In the genomic region with DNA sequence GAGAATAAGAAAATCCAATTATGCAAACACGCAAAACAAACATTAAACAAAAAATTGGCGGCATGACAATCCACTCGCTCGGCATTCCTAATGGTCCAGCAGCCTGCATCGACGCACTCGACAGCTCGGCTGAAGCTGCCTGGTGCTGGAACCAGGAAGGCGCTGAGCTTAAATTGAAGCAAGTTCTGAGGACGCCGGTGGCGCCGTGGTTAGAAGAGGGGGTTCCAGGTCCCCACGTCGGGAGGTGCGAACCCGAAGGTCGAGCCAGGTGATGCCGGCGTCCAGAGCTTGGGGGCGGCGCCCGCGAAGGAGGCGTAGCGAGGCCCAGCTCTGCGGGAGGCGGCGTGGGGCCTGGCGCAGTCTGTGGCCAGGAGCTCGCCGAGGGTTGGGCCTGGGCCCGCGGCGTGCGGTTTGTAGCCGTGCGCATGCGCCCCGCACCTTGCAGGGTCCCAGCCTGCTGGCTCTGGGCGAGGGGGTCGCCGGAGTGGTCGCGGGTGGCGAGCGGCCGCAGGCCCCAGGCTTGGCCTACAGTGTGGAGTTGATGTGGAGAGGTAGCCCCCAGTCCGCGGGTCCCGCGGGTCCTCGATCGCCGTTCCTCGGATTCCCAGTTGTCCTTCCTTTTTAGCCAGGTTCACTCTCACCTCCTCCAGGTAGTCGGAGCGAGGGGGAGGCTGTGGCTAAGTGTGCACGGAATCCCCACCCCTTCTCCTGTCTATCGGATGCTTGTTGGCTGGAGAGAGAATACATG, we compare ENCODE assay signal across 8 mouse cellular contexts. TPM values are rescaled to one million over a fixed set of nuclear protein-coding genes. Genes with fewer than 3 reads are reported as not detected.
A peak's percentile ranks its signal among the peaks of the same experiment; 100 is the strongest.
DNase-seq lines count a peak whose midpoint lies in the region; ATAC-seq and TF ChIP-seq lines count a peak whose summit lies in the region.

No protein-coding gene starts in this region.

- TF ChIP-seq POLR2A in ES-Bruce4 (IDR thresholded peaks at IDR 0.05; ENCODE audit: insufficient read depth, low read length): no peak
- TF ChIP-seq POLR2A in testis, adult 2 months (IDR thresholded peaks at IDR 0.05; ENCODE audit: control insufficient read depth, low read depth, low read length): peak; percentile 62; the same call in 1 of the 2 replicates

- WGBS in forebrain, embryonic 12.5 days: under 1% methylated on average over 60 of the region's 60 CpGs
- 0% methylated on average over 60 of the region's 60 CpGs for WGBS in heart, postnatal 0 days
- WGBS in liver, embryonic 15.5 days (ENCODE audit: insufficient replicate concordance): under 1% methylated on average over 59 of the region's 60 CpGs
- 0% methylated on average over 58 of the region's 60 CpGs for WGBS in neural tube, embryonic 11.5 days

- TF ChIP-seq CTCF in ES-Bruce4 (IDR thresholded peaks at IDR 0.05; ENCODE audit: low read depth, low read length): no peak
- no peak for TF ChIP-seq CTCF in heart, postnatal 0 days (IDR thresholded peaks at IDR 0.05; ENCODE audit: low read depth)
- TF ChIP-seq CTCF in testis, adult 2 months (IDR thresholded peaks at IDR 0.05; ENCODE audit: control insufficient read depth, insufficient read depth, insufficient replicate concordance, low read depth, low read length): 0 out of 2 replicates have a peak, but pooled peaks have one; percentile 6

- peaks cover 17% of the 10 kb centered on the region for H3K27me3 ChIP-seq in ES-Bruce4 (ENCODE audit: control insufficient read depth, insufficient read depth, low read length, poor library complexity, severe bottlenecking)
- peaks cover 23% of the 10 kb centered on the region for H3K27me3 ChIP-seq in forebrain, embryonic 12.5 days
- peaks cover 41% of the 10 kb centered on the region for H3K27me3 ChIP-seq in heart, postnatal 0 days (ENCODE audit: control insufficient read depth, insufficient read depth, low read length)
- peaks cover 41% of the 10 kb centered on the region for H3K27me3 ChIP-seq in liver, embryonic 15.5 days
- H3K27me3 ChIP-seq in neural tube, embryonic 11.5 days (ENCODE audit: control insufficient read depth, insufficient read depth, low read length): peaks cover 35% of the 10 kb centered on the region
- peaks cover 14% of the 10 kb centered on the region for H3K27me3 ChIP-seq in testis, adult 2 months (ENCODE audit: control insufficient read depth, insufficient read depth, low read length)

- DNase-seq in c-Kit-positive CD71-positive TER-119-positive erythroid progenitor cells, embryonic 14.5 days (ENCODE audit: low spot score): peak; percentile 56
- DNase-seq in heart, postnatal 0 days (ENCODE audit: low spot score): no peak
- DNase-seq in kidney, postnatal 4 days: peak; percentile 84 to 90
- peak; percentile 89 for DNase-seq in neural tube, embryonic 11.5 days (ENCODE audit: low spot score)

- peak overlapping the region; percentile 90 for H3K4me3 ChIP-seq in ES-Bruce4 (ENCODE audit: low read depth, low read length)
- peak overlapping the region; percentile 81 for H3K4me3 ChIP-seq in forebrain, embryonic 12.5 days (replicated peaks)
- peak overlapping the region; percentile 73 for H3K4me3 ChIP-seq in heart, postnatal 0 days (ENCODE audit: low read depth, low read length)
- H3K4me3 ChIP-seq in liver, embryonic 15.5 days (replicated peaks): peak overlapping the region; percentile 80
- peak overlapping the region; percentile 79 for H3K4me3 ChIP-seq in neural tube, embryonic 11.5 days (ENCODE audit: low read depth, low read length)
- peak overlapping the region; percentile 91 for H3K4me3 ChIP-seq in testis, adult 2 months (ENCODE audit: control insufficient read depth, low read depth, low read length)

- no peaks in the 10 kb centered on the region for H3K9me3 ChIP-seq in ES-Bruce4 (replicated peaks; ENCODE audit: control insufficient read depth, insufficient read depth, low read length, poor library complexity, severe bottlenecking)
- H3K9me3 ChIP-seq in forebrain, embryonic 12.5 days: no peaks in the 10 kb centered on the region
- H3K9me3 ChIP-seq in heart, postnatal 0 days (replicated peaks; ENCODE audit: control insufficient read depth, low read length): no peaks in the 10 kb centered on the region
- H3K9me3 ChIP-seq in liver, embryonic 15.5 days (replicated peaks): no peaks in the 10 kb centered on the region
- no peaks in the 10 kb centered on the region for H3K9me3 ChIP-seq in neural tube, embryonic 11.5 days (ENCODE audit: control insufficient read depth, low read length)

- peak overlapping the region; percentile 76 for H3K4me2 ChIP-seq in forebrain, embryonic 12.5 days
- peak overlapping the region; percentile 80 for H3K4me2 ChIP-seq in heart, postnatal 0 days (ENCODE audit: low read depth, low read length)
- peak overlapping the region; percentile 76 for H3K4me2 ChIP-seq in liver, embryonic 15.5 days
- H3K4me2 ChIP-seq in neural tube, embryonic 11.5 days (ENCODE audit: low read depth): peak overlapping the region; percentile 53

- ATAC-seq in forebrain, embryonic 12.5 days (ENCODE audit: low FRiP score): peak; percentile 95
- ATAC-seq in heart, postnatal 0 days (ENCODE audit: insufficient read depth, low read depth): peak; percentile 79
- ATAC-seq in liver, embryonic 15.5 days (ENCODE audit: insufficient read depth): peak; percentile 86
- ATAC-seq in neural tube, embryonic 11.5 days (ENCODE audit: insufficient read depth, low FRiP score, low TSS enrichment): peak; percentile 91

- TF ChIP-seq EP300 in ES-Bruce4 (IDR thresholded peaks at IDR 0.05; ENCODE audit: insufficient read depth, low read depth, low read length): peak; percentile 18; the same call in 1 of the 2 replicates
- TF ChIP-seq EP300 in heart, postnatal 0 days (IDR thresholded peaks at IDR 0.05; ENCODE audit: low read depth): no peak

- H3K36me3 ChIP-seq in ES-Bruce4 (ENCODE audit: control insufficient read depth, insufficient read depth, low read length, poor library complexity, severe bottlenecking): no peaks in the 10 kb centered on the region
- no peaks in the 10 kb centered on the region for H3K36me3 ChIP-seq in forebrain, embryonic 12.5 days (replicated peaks)
- H3K36me3 ChIP-seq in heart, postnatal 0 days (replicated peaks; ENCODE audit: control insufficient read depth, insufficient read depth, low read length): no peaks in the 10 kb centered on the region
- no peaks in the 10 kb centered on the region for H3K36me3 ChIP-seq in liver, embryonic 15.5 days (replicated peaks)
- H3K36me3 ChIP-seq in neural tube, embryonic 11.5 days (ENCODE audit: control insufficient read depth, insufficient read depth, low read length): no peaks in the 10 kb centered on the region
- no peaks in the 10 kb centered on the region for H3K36me3 ChIP-seq in testis, adult 2 months (ENCODE audit: control insufficient read depth, insufficient read depth, low read length)

- H3K27ac ChIP-seq in ES-Bruce4 (ENCODE audit: insufficient read depth, low read length): no peak overlapping the region
- peak overlapping the region; percentile 51; the same call in 1 of the 2 replicates for H3K27ac ChIP-seq in forebrain, embryonic 12.5 days
- 0 out of 2 replicates have a peak overlapping the region, but pooled peaks have one; percentile 0 for H3K27ac ChIP-seq in heart, postnatal 0 days (ENCODE audit: low read depth)
- H3K27ac ChIP-seq in liver, embryonic 15.5 days (replicated peaks): no peak overlapping the region
- no peak overlapping the region for H3K27ac ChIP-seq in neural tube, embryonic 11.5 days (ENCODE audit: low read depth, low read length)
- peak overlapping the region; percentile 74 for H3K27ac ChIP-seq in testis, adult 2 months (ENCODE audit: control insufficient read depth, insufficient read depth, low read depth, low read length)

- H3K9ac ChIP-seq in ES-Bruce4 (ENCODE audit: low read depth, poor library complexity, severe bottlenecking): peak overlapping the region; percentile 68
- peak overlapping the region; percentile 80 for H3K9ac ChIP-seq in forebrain, embryonic 12.5 days
- H3K9ac ChIP-seq in heart, postnatal 0 days (replicated peaks; ENCODE audit: low read depth, low read length): peak overlapping the region; percentile 74
- H3K9ac ChIP-seq in liver, embryonic 15.5 days: peak overlapping the region; percentile 72
- H3K9ac ChIP-seq in neural tube, embryonic 11.5 days (ENCODE audit: low read length): peak overlapping the region; percentile 80

- H3K4me1 ChIP-seq in ES-Bruce4 (ENCODE audit: control insufficient read depth, insufficient read depth, low read length): no peaks in the 10 kb centered on the region
- peaks cover 26% of the 10 kb centered on the region for H3K4me1 ChIP-seq in forebrain, embryonic 12.5 days
- peaks cover 14% of the 10 kb centered on the region for H3K4me1 ChIP-seq in heart, postnatal 0 days (ENCODE audit: control insufficient read depth, insufficient read depth)
- H3K4me1 ChIP-seq in liver, embryonic 15.5 days (replicated peaks): peaks cover 27% of the 10 kb centered on the region
- H3K4me1 ChIP-seq in neural tube, embryonic 11.5 days (ENCODE audit: control insufficient read depth, insufficient read depth, low read length): peaks cover 3% of the 10 kb centered on the region; the same call in 1 of the 2 replicates
- peaks cover 7% of the 10 kb centered on the region for H3K4me1 ChIP-seq in testis, adult 2 months (ENCODE audit: control insufficient read depth, insufficient read depth, low read length)

RNA-seq across cellular contexts. Expression of a gene that starts 4.1 kb away (rescaled TPM):
- polyA plus RNA-seq in ES-Bruce4 (2011; ENCODE audit: insufficient read depth, insufficient read length, low read depth, missing spikeins): 0.82 and 0.88 TPM in 2 replicates
- polyA plus RNA-seq in forebrain, embryonic 12.5 days (2016; fragmentation: Nextera tagmentation; extraction: Ambion mirVana): 16.8 and 22.1 TPM in 2 replicates
- total RNA-seq in heart, postnatal 0 days (2014; rRNA removed; ENCODE audit: low replicate concordance): 0.11 and 0.73 TPM in 2 replicates
- polyA plus RNA-seq in heart, postnatal 0 days (2015; fragmentation: Nextera tagmentation; extraction: Ambion mirVana): 2.3 and 5.6 TPM in 2 replicates
- 0.10 and 0.20 TPM in 2 replicates for polyA plus RNA-seq in liver, embryonic 15.5 days (2015; fragmentation: Nextera tagmentation; extraction: Ambion mirVana)
- 18.1 and 20.9 TPM in 2 replicates for polyA plus RNA-seq in neural tube, embryonic 11.5 days (2014; fragmentation: Nextera tagmentation; extraction: Ambion mirVana)
- 0.09 and 0.10 TPM in 2 replicates for polyA plus RNA-seq in testis, adult 2 months (2012; rRNA removed)

RNA-seq across cellular contexts. Expression of a gene that starts 4.5 kb away (rescaled TPM):
- polyA plus RNA-seq in ES-Bruce4 (2011; ENCODE audit: insufficient read depth, insufficient read length, low read depth, missing spikeins): 57.4 and 57.8 TPM in 2 replicates
- 40.3 and 44.5 TPM in 2 replicates for polyA plus RNA-seq in forebrain, embryonic 12.5 days (2016; fragmentation: Nextera tagmentation; extraction: Ambion mirVana)
- 13.1 and 13.3 TPM in 2 replicates for total RNA-seq in heart, postnatal 0 days (2014; rRNA removed; ENCODE audit: low replicate concordance)
- 13.2 and 15.0 TPM in 2 replicates for polyA plus RNA-seq in heart, postnatal 0 days (2015; fragmentation: Nextera tagmentation; extraction: Ambion mirVana)
- polyA plus RNA-seq in liver, embryonic 15.5 days (2015; fragmentation: Nextera tagmentation; extraction: Ambion mirVana): 6.1 and 6.6 TPM in 2 replicates
- polyA plus RNA-seq in neural tube, embryonic 11.5 days (2014; fragmentation: Nextera tagmentation; extraction: Ambion mirVana): 42.1 and 43.2 TPM in 2 replicates
- 14.3 and 14.9 TPM in 2 replicates for polyA plus RNA-seq in testis, adult 2 months (2012; rRNA removed)

Comparison
In these comparisons a context has a peak if more than half of its experiments do, and no peak if none do; other contexts are left out.
1. H3K27ac ChIP-seq: peak in forebrain, embryonic 12.5 days (single experiment), heart, postnatal 0 days (single experiment) and testis, adult 2 months (single experiment); none in ES-Bruce4 (single experiment), liver, embryonic 15.5 days (single experiment) and neural tube, embryonic 11.5 days (single experiment).
2. Peak in every context shown above with its lines, with median percentiles within 50 percentile points of each other: H3K4me3 ChIP-seq, H3K9ac ChIP-seq, ATAC-seq and H3K4me2 ChIP-seq.